Mouse (Mus musculus) limb, embryonic 14.5 days (tissue): ENCODE measurements around the gene Bag1. TPM values are rescaled to one million over a fixed set of nuclear protein-coding genes. Genes with fewer than 3 reads are reported as not detected.
A peak's percentile ranks its signal among the peaks of the same experiment; 100 is the strongest.

Experiments used
- ATAC-seq: fragments of 200-750 bp; cut with Nextera tagmentation; 2 replicates; pipeline ENCODE4 v1.8.0; 2017; ENCODE audit warnings: low read depth, moderate number of reproducible peaks, moderate TSS enrichment; ENCODE audit not compliant: low FRiP score
- DNase-seq: peaks from one replicate; pipeline ENCODE4 v3.0.0-alpha.2; 2015; ENCODE audit warnings: low spot score
- H3K27ac ChIP-seq: fragments of 300-500 bp; sonication (generic); replicated peaks from 2 replicates; pipeline ENCODE4 v1.5.1; 2014; ENCODE audit warnings: low read depth, mild to moderate bottlenecking, low read length, moderate library complexity, mixed read lengths
- H3K27me3 ChIP-seq: fragments of 300-500 bp; sonication (generic); 2 replicates; pipeline ENCODE4 v1.6.1; 2014; ENCODE audit warnings: low read length, mixed read lengths; ENCODE audit not compliant: control insufficient read depth, insufficient read depth
- H3K36me3 ChIP-seq: fragments of 300-500 bp; sonication (generic); 2 replicates; pipeline ENCODE4 v1.6.1; 2014; ENCODE audit warnings: mild to moderate bottlenecking, low read length, moderate library complexity, mixed read lengths; ENCODE audit not compliant: control insufficient read depth, insufficient read depth
- H3K4me1 ChIP-seq: fragments of 300-500 bp; sonication (generic); 2 replicates; pipeline ENCODE4 v1.6.1; 2014; ENCODE audit warnings: antibody characterized with exemption, low read length, mixed read lengths; ENCODE audit not compliant: control insufficient read depth, insufficient read depth
- H3K4me2 ChIP-seq: fragments of 300-500 bp; sonication (generic); replicated peaks from 2 replicates; pipeline ENCODE4 v1.6.1; 2014; ENCODE audit warnings: low read depth, mild to moderate bottlenecking, low read length, moderate library complexity; ENCODE audit not compliant: severe bottlenecking
- H3K4me3 ChIP-seq: fragments of 300-500 bp; sonication (generic); replicated peaks from 2 replicates; pipeline ENCODE4 v1.5.1; 2014; ENCODE audit warnings: low read length
- H3K9ac ChIP-seq: fragments of 300-500 bp; sonication (generic); 2 replicates; pipeline ENCODE4 v1.6.1; 2014; ENCODE audit warnings: mild to moderate bottlenecking, low read depth, low read length, moderate library complexity; ENCODE audit not compliant: severe bottlenecking
- H3K9me3 ChIP-seq: fragments of 300-500 bp; sonication (generic); 2 replicates; pipeline ENCODE4 v1.6.1; 2016; ENCODE audit warnings: low read length; ENCODE audit not compliant: control insufficient read depth
- POLR2A ChIP-seq: fragments of 200-500 bp; IDR thresholded peaks from 2 replicates; pipeline ENCODE4 v1.8.0; 2012; ENCODE audit warnings: inconsistent platforms, mild to moderate bottlenecking, moderate library complexity, borderline replicate concordance; ENCODE audit not compliant: insufficient read depth, insufficient read length; ENCODE audit errors: extremely low read depth
- WGBS: fragments of 180-500 bp; shearing (Covaris S2); extraction: QIAGEN DNeasy Blood & Tissue Kit; methylation state at CpG from one replicate; pipeline ENCODE4 v1.1.7; 2014; 5-methylcytosine and 5-hydroxymethylcytosine counted together
- polyA plus RNA-seq, 2 experiments: library from polyadenylated mRNA; depleted of rRNA in 1 of 2; stranded (reverse) in 1 of 2; unstranded in 1 of 2; fragments of >200 nt; fragmentation: Nextera tagmentation in 1 of 2; extraction: Ambion mirVana in 1 of 2; gene quantifications; 2 replicates each; pipeline versions ENCODE4 v1.2.1 to v1.2.3; 2012 to 2014

Gene Bag1
- polyA plus RNA-seq (2012; rRNA removed) (74.4 and 109 TPM in 2 replicates), polyA plus RNA-seq (2014; fragmentation: Nextera tagmentation; extraction: Ambion mirVana) (249 and 252 TPM in 2 replicates)

DNA sequence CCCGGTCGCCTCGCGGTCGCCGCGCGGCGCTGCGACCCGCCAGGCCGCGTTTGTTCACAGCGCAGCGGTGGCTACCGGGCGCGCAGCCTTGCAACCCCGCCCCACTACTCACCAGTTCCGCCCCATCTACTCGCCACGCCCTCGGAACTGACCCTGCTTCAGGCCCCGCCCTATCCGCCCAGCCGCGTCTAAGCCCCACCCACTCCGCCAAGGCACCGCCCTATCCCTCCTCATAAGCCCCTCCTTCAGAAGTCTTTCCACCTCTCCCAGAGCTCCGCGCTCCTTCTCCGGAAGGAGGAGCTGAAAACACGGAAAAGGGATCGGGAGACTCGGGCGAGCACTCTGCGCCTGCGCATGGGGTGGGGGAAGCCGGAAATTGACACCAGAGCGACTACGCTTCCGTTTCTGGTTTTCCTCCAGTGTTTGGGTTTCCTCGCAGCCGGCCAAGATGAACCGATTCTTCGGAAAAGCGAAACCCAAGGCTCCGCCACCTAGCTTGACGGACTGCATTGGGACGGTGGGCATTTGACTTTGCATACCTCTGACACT lies at the start of gene Bag1, which contains the start of gene Chmp5:
Bag1 (minus strand) TSS at position 135 of the 549 bp plus-strand sequence.
Chmp5 (plus strand) TSS at position 248 of the 549 bp plus-strand sequence.
- peak within 1 kb of the TSS; percentile 81 for H3K27ac ChIP-seq
- no peaks in the 10 kb centered on the region for H3K27me3 ChIP-seq
- ATAC-seq (peak; percentile 98), DNase-seq (peak; percentile 97)
- no peaks in the 10 kb centered on the region for H3K9me3 ChIP-seq
- H3K36me3 ChIP-seq: peaks cover 53% of the 10 kb centered on the region
- H3K4me2 ChIP-seq: peak within 1 kb of the TSS; percentile 85
- WGBS: under 1% methylated on average over 36 of the region's 50 CpGs
- peak within 1 kb of the TSS; percentile 92 for H3K4me3 ChIP-seq
- H3K4me1 ChIP-seq: peaks cover 13% of the 10 kb centered on the region
- peak; percentile 40; the same call in 1 of the 2 replicates for TF ChIP-seq POLR2A
- H3K9ac ChIP-seq: peak within 1 kb of the TSS; percentile 91

DNA sequence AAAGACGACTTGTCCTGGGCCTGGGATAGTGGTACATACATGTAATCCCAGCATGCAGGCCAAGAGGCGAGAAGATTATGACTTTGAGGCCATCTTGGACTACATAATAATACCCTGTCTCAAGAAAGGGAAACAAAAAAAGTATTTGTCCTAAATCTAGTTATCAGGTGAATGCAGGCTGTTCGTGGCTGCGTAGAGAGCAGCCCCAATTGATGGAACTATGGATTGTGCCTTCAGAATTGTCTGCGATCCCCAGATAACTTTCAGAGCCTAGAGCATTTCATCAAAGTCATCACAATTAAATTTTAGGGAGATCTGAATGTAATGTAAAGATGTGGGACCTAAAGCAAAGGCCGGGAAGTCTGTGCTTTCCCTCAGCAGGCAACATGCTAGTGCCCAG lies 48.2 kb upstream of the Bag1 start:
- DNase-seq (no peak), ATAC-seq (no peak)
- TF ChIP-seq POLR2A: no peak
- Histone ChIP-seq H3K9ac (no peak overlapping the region), H3K27me3 (no peaks in the 10 kb centered on the region), H3K9me3 (no peaks in the 10 kb centered on the region), H3K36me3 (peaks cover 98% of the 10 kb centered on the region), H3K27ac (no peak overlapping the region), H3K4me2 (no peak overlapping the region), H3K4me1 (no peaks in the 10 kb centered on the region), H3K4me3 (no peak overlapping the region)
- WGBS: 93% methylated on average over 6 of the region's 6 CpGs

DNA sequence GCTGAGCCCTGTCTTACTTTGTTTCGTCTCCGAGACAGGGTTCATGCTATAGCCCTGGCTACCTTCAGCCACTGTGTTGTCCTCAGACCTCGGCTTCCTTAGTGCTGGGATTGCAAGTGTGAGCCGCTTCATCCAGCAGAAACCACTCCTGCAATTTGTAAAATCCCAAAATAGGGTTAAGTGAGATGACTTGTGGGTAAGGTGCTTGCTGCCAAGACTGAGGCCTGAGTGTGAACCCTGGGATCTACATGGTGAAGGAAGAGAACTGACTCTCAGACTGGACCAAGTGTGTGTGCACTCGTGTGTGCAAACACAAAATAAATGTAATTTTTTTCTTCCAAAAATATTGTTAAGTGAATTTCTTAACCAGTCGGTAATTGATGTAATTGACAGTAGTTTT lies 41.5 kb upstream of the Bag1 start:
- DNase-seq: no peak
- no peak overlapping the region for H3K27ac ChIP-seq
- no peak for ATAC-seq
- no peak overlapping the region for H3K4me3 ChIP-seq
- no peak overlapping the region for H3K9ac ChIP-seq
- H3K4me2 ChIP-seq: no peak overlapping the region
- peaks cover 96% of the 10 kb centered on the region for H3K36me3 ChIP-seq
- no peaks in the 10 kb centered on the region for H3K27me3 ChIP-seq
- H3K9me3 ChIP-seq: no peaks in the 10 kb centered on the region
- H3K4me1 ChIP-seq: no peaks in the 10 kb centered on the region
- 93% methylated on average over 6 of the region's 6 CpGs for whole genome bisulfite sequencing
- TF ChIP-seq POLR2A: no peak

DNA sequence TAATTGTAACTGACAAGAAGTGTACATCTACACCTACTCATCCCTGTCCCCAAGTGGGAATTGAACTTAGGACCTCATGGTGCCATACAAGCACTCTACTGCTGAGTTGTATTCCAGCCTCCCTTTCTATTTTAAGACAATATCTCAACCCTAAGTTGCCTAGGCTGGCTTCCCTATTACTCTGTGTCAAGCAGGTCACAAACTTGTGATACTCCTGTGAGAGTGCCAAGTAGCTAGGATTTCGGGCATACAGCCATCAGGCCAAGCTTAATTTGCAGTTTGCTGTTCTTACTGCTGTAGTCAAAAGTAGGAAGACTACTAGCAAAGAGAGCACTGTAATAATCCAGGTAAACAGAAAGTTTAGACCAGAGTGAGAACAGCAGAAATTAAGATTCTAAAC lies 35.6 kb upstream of the Bag1 start:
- Histone ChIP-seq H3K4me1 (no peaks in the 10 kb centered on the region; the same call in 1 of the 2 replicates), H3K9me3 (no peaks in the 10 kb centered on the region), H3K9ac (no peak overlapping the region), H3K4me3 (no peak overlapping the region), H3K27ac (no peak overlapping the region), H3K27me3 (no peaks in the 10 kb centered on the region), H3K36me3 (peaks cover 93% of the 10 kb centered on the region), H3K4me2 (no peak overlapping the region)
- ATAC-seq (no peak), DNase-seq (no peak)
- TF ChIP-seq POLR2A: no peak
- WGBS: 94% methylated on average over 1 of the region's 1 CpGs

DNA sequence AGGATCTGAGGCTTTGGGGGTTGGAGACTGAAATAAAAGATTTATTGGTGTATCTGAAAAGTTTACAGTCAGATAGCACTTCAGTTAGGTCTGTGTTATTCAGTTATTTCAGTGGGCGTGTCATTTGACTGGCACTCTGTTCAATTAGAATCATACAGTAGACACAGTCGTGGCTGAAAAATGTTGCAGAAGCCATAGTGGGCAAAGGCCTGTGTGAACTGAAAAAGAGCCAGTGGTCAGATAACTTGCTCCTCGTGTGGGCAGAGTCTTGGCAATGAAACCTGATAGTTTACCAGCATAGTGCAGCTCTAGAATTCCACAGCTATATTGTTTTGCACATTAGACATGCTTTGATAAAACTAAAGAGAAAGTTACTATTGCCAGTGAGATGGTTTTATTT lies 34.4 kb upstream of the Bag1 start:
- no peak overlapping the region for H3K27ac ChIP-seq
- no peak overlapping the region for H3K9ac ChIP-seq
- H3K4me1 ChIP-seq: no peaks in the 10 kb centered on the region; the same call in 1 of the 2 replicates
- 52% methylated on average over 3 of the region's 3 CpGs for WGBS
- no peak for TF ChIP-seq POLR2A
- no peak overlapping the region for H3K4me2 ChIP-seq
- DNase-seq (no peak), ATAC-seq (no peak)
- H3K36me3 ChIP-seq: peaks cover 93% of the 10 kb centered on the region
- H3K27me3 ChIP-seq: no peaks in the 10 kb centered on the region
- H3K9me3 ChIP-seq: no peaks in the 10 kb centered on the region
- H3K4me3 ChIP-seq: no peak overlapping the region
